Mouse (Mus musculus): ENCODE data around the gene Spint2.

Gene Spint2

GRCm38 (mm10) chr7:29281201-29282073 lies at the start of gene Spint2:
Spint2 (minus strand) TSS chr7:29281912.
- CTCF ChIA-PET: interaction anchor here (0.9 kb wide), 1 partner anchor 34 kb away, joined by 3 read pairs; no protein-coding TSS in a partner anchor

- CTCF ChIA-PET: no interaction called here
Measured at GRCm38 (mm10) chr7:29328984-29329383, 47.3 kb upstream of the Spint2 start.

- CTCF ChIA-PET: no interaction called here
Measured at GRCm38 (mm10) chr7:29327087-29327486, 45.4 kb upstream of the Spint2 start.

DNA sequence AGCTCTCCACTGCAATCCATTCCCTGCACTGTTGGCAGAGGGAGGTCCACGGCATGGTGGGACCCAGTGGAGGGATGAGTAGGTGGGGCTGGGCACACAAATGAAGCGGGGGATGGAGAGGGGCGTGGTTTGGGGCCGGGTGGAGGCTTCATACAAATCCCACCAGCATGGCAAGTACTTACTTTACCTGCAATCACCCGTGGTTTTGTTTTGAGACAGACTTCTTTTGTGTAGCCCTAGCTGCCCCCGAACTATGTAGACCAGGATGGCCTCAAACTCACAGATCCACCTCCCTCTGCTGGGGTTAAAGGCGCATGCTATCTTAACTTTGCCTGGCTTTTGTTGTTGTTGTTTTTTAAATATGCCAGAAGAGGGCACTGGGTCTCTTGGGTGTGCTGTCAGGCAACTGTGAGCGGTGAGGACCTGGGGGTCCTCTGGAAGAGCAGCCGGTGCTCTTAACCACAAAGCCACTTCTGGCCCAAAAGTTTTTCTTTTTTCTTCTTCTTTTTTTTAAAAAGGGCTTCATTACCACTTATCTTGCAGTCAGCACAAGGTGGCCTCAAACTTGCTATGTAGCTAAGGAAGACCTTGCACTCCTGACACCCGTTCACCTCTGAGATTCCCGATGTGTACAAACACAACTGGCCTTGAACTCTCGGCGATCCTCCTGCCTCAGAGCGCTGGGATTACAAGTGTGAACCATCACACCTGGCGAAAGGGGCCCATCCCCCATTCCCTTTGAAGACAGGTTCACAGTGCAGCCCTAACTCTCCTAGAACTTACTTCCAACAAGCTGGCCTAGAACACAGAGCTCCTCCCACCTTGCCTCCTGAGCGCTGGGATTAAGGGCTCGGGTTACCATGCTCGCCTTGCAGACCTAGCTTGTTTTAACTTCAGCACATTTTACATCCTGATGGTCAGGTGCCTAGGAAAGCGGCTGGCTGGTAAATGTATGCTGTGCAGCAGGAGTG lies 37.9 kb upstream of the Spint2 start:
- CTCF ChIA-PET: interaction anchor here (0.5 kb wide), 1 partner anchor 440 kb away, joined by 5 read pairs; no protein-coding TSS in a partner anchor

GRCm38 (mm10) chr7:29318115-29318911 lies 36.6 kb upstream of the Spint2 start:
- CTCF ChIA-PET: interaction anchor here (0.5 to 0.6 kb wide), 2 partner anchors 439 to 1229 kb away, joined by 5 to 9 read pairs; no protein-coding TSS in a partner anchor

GRCm38 (mm10) chr7:29317558-29317957 lies 35.8 kb upstream of the Spint2 start:
- CTCF ChIA-PET: no interaction called here

- CTCF ChIA-PET: no interaction called here
Measured at GRCm38 (mm10) chr7:29316976-29317375, 35.3 kb upstream of the Spint2 start.

GRCm38 (mm10) chr7:29316137-29316734 lies 34.5 kb upstream of the Spint2 start:
- CTCF ChIA-PET: interaction anchor here (0.6 kb wide), 1 partner anchor 195 kb away, joined by 11 read pairs; no protein-coding TSS in a partner anchor

DNA sequence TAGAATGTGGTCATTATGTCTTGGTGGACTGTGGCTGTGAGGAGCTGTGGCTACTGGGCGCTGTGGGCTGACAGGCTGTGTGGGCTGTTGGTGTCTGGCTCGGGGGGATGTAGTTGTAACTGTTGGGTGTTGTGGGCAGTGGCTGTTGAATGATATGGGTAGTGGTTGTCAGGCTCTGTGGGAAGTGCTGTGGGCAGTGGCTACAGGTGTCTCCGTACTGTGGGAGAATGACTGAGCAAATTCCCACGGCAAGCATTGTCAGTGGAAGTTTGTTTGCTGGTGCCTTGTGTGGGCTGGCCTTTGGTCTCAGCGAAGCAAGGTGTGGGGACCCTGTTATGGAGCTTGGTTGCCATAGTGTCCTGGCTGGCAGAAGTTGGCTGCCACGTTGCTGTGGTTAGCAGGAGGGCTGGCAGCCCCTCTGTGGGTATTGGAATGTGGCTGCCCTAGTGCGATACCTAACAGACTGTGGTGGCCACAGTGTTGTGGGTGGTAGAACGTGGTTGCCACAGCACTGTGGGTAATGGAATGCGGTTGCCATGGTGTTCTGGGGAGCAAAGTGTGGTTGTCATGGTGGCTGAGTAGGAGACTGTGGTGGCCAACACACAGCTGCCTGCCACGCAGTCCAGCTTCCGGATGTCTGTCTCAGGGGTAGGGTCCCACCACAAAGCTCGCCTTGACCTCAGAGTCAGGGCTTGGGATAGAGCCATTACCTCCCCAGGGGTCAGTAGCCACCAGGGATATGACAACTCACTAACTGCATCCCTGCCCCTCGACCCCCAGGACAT lies 33.3 kb upstream of the Spint2 start:
- CTCF ChIA-PET: no interaction called here

DNA sequence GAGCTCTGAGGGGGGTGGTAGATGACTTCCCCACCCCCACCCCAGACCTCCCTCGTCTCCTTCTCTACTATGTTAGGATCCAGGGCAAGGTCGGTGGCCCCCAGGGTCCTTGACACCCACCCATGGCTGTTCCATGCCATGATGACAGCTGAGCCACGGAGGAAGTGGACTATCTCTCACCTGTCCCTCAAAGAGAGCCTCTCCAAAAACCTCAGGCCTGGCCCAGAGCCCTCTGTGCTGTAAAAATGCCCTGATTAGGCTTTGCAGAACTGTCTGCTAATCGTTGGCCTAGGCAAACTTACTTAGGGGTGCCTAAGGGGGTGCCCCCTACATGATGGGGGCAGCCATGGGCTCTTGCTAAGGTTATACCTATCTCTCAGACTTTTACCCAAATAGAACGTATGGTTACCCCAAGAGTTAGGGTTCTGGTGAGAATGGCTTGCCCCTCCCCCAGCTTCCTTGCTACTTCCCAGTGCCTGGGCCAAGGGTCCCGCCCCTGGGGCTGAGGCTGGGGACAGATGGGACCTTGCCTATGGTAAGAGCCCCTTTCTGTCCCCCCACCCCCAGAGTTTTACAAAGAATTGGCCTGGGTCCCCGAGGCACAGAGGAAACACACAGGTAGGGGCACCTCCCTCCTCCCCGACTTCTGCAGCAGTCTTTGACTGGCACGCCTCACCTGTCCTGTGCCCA lies 32.0 kb upstream of the Spint2 start:
- CTCF ChIA-PET: interaction anchor here (0.5 kb wide), 1 partner anchor 243 kb away, joined by 5 read pairs; no protein-coding TSS in a partner anchor

GRCm38 (mm10) chr7:29313051-29313450 lies 31.3 kb upstream of the Spint2 start:
- CTCF ChIA-PET: interaction anchor here (0.5 kb wide), 1 partner anchor 244 kb away, joined by 5 read pairs; no protein-coding TSS in a partner anchor

DNA sequence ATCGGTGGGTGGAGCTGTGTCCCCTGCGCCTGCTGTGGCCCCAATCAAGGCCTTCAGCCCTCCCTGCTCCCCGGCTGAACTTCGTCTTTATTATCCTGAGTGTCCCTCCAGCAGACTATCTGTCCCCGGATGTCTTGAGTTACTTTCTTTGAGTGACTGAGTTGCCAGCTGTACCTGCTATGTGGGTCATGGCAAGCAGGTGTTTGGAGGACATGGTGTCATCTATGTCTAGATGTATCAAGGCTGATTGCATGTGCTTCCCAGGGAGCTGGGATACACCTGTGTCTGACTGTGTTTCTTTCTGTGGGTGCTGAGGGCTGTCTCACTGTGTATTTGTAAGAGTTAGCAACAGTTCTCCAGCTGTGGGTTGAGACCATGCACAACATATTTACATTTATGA lies 28.0 kb upstream of the Spint2 start:
- CTCF ChIA-PET: interaction anchor here (0.6 kb wide), 1 partner anchor 124 kb away, joined by 3 read pairs; no protein-coding TSS in a partner anchor

DNA sequence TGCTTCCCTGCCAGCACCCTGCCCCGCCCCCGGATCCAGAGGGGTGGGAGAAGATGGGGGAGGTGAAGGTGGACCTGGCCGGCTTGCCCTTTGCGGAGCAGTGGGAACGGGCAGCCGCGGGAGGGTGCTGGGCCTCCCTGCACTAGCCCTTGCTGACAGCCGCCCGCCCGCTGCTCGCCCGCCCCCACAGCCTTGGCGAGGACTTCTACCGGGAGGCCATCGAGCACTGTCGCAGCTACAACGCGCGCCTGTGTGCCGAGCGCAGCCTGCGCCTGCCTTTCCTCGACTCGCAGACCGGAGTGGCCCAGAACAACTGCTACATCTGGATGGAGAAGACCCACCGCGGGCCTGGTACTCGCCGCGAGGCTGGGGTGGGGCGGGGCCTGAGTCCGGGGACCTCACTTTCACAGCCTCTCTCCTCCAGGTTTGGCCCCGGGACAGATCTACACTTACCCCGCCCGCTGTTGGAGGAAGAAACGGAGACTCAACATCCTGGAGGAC lies 27.6 kb upstream of the Spint2 start:
- CTCF ChIA-PET: interaction anchor here (0.6 kb wide), 1 partner anchor 125 kb away, joined by 3 read pairs; no protein-coding TSS in a partner anchor

DNA sequence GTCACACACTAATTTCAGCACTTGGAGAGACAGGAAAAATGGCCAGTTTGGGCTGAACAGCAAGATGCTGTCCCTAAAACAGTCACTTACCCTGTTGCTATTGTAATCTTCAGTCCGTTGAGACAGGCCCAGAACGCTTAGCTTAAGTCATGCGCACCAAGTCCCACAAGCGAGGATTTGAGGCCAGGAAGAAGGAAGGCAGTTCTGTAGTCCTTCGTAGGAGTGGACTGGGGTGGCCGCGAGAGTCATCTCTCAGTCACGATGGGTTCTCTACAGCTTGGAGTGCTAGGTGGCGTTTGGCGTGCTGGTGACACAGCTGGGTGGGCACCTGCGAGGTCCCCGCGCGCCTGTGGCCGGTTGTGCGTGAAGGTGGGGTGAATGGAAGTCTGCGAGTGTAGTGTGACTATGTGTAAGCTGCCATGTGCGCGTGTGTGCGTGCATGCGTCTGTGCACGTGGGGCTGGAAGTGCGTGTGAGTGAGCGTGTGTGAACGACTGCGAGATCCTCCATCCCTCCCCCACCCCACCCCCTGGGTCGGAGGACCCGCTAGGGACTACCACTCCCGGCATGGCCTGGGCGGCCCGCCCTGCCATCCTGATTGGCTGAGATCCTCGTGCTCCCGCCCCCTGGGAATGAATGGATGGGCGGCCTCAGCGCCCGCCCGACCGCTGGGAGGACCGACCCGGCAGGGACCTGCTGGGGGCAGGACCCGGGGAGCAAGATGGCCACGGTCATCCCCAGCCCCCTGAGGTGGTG lies 25.8 kb upstream of the Spint2 start:
- CTCF ChIA-PET: no interaction called here

- CTCF ChIA-PET: no interaction called here
Measured at GRCm38 (mm10) chr7:29306619-29307018, 24.9 kb upstream of the Spint2 start.

DNA sequence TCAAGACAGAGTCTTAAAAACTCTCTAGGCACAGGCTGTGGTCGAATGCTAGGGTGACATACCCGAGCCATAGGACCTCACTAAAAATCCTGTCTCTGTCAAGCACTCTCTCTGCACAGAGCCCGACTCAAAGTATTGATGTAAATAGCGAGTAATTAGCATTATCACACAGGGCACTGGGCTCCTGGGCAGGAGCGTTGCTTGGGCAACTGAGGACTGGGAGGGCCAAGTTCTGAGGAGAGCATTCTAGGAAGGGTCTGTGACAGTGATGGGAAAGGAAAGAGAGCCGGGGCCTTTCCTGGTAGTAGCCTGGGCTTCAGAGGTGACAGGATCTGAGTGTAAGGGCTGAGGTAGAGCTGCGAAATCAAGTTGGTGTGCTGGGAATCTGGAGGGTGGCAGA lies 24.4 kb upstream of the Spint2 start:
- CTCF ChIA-PET: no interaction called here

DNA sequence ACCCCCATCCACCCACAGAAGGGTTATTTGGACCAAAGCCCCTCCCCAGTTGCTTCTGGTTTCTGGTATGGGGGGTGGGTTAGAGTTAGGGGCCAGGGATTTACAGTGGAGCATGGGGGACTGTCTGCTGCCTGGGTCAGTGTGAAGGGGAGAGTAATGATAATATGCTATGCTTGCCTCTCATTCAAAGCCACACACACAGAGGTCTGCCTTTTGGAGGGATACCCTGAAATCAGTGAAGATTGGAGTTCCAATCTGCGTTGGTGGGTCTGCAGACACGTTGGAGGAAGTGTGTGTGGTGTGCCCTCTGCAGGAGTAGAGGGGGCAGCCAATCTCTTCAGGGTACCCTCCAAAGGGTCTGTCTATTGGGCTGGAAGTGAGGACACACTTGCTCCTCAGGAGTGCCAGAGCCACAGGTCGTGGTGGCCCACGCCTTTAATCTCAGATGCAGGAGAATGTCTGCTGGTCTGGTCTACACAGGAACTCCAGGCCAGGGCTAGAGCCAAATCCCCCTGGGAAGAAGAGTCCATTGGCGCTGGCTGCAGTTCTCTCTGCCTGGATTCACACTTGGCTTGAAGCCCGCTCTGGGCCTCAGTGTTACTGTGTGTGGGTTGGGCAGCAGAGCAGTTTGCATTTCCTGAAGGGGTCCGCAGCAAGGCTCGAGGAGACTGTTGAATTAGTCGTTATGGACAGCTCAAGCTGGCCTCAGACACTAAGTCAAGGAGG lies 23.7 kb upstream of the Spint2 start:
- CTCF ChIA-PET: no interaction called here
